Mouse (Mus musculus): ENCODE measurements around the gene Mcu.

Mcu gene

GRCm38 (mm10) chr10:59435746-59436145, 180.7 kb downstream of the Mcu start:
- no peak for DNase-seq (ENCODE audit: low read depth, low spot score)

DNA sequence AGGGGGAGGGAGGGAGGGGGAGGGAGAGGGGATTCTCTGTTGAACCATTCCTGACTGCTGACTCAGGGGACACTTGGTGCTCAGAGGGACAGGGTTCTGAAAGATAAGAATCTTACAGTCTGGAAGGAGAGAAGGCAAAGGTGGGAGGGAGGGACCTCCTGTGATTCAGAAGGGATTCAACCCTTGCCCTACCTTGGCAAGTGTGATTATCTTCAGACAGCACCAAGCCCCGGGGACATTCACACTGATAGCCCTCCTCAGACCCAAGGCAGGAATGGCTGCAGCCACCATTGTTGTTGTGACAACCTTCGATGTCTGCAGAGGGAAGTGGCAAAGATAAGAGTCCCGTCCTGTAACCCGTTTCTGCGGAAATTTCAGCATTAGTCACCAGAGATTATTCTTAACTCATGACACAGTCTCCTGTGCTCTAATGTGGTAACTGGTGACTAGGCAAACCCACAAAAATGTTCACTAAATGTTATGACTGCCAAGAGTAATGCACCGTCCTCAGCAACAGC, 185.7 kb downstream of the Mcu start:
- DNase-seq (ENCODE audit: low read depth, low spot score): no peak

DNA sequence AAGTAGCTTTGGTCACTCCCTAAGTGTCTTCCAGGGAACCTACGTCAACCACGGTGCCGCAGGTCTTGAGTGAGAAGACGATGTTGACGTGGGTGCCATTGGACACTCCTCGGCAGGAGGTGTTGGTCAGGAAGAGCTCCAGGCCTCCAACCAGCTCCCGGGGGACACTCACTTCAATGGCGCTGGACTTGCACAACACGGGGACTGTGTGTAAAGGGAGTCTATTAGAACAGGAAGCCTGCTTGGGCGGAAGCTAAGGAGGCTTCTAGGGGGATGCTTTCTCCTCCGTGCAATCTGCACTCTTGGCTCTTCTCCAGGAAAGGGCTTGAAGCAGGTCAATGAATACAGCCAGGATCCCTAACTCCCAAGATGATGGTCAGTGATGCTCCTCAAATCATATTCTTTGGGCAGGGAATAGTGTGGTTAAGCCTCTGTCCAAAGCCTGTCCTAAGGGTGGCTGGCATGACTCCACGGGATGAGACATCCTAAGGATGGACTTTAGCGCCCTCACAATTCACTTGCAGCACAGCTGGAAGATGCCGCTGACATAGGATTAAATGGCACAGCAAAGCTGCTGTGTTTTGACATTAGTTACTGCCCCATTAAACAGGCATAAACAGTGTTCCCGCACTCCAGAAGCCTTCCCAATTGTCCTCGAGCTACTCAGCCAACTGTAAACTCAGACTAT, 186.9 kb downstream of the Mcu start:
- no peak for DNase-seq (ENCODE audit: low read depth, low spot score)

- DNase-seq (ENCODE audit: low read depth, low spot score): no peak
These were observed 190.1 kb downstream of the Mcu start for GRCm38 (mm10) chr10:59426371-59426770.

DNA sequence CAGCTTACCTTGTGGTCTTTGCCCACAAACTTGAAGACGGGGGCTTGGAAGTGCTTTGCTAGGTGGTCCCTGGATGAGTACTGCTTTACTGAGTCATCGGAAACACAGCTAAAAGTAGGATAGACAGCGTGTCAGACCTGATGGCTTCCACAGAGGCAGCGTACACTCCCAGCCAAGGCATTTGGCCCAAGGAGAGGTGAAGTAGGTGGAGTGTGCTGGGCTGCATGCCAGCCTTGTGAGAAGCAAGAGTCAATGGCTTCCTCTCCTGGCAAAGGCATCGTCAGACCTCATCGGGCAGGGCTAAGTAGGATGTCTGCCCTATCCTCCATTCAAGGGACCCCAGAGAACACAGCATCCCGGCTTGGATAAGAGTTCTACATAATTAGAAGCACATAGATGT, 191.1 kb downstream of the Mcu start:
- DNase-seq (ENCODE audit: low read depth, low spot score): no peak

DNA sequence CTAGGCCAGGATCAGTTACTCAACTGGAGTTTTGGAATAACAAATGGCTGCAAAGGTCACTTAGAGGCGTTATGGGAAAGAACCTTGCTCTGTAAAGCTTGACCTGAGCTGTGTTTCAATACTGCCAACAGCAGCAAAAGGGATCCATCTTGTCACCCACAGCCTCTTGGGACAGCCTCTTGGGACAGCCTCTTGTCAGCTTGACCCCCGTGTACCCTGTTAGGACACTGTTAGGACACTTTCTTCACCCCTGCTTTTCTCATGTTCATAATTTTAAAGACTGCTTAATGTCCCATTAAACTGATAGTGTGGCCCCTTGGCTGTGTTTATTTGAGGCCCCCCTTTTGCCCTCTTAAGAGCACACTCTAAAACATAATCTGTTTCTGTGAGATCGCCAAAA, 192.0 kb downstream of the Mcu start:
- no peak for DNase-seq (ENCODE audit: low read depth, low spot score)

DNA sequence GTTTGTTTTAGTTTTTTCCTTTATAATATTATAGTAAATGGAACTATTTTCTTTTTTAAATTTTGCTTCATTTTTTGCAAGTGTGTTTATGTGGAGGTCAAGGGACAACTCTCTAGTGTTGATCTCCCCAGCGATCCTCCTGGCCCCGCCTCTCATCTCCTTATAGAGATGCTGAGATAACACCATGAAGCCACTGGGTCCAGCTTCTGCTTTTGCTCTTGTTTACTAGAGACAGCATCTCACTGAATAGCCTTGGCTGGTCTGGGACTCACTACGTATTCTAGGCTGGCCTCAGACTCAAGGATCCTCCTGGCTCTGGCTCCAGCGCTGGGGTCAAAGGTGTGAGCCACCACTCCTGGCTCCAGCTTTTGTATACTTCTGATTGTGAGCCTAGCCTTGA, 197.0 kb downstream of the Mcu start:
- no peak for DNase-seq (ENCODE audit: low read depth, low spot score)

- no peak for DNase-seq (ENCODE audit: low read depth, low spot score)
These were observed 199.9 kb downstream of the Mcu start for GRCm38 (mm10) chr10:59416623-59417022.

DNA sequence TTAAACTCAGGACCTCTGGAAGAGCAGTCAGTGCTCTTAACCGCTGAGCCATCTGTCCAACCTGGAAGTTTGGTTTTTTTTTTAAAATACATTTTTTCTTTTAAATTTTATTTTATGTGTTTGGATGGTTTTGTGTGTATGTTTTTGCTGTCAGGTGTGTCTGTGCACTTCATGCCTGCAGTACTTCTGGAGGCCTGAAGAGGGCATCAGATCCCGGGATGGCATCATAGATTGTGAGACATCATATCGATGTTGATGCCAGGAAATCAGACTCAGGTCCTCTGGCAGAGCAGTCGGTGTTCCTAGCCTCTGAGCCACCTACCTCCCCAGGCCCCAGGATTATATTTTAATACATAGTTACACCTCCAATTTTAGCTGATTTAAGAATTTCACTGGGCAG, 202.8 kb downstream of the Mcu start:
- DNase-seq (ENCODE audit: low read depth, low spot score): peak; percentile 54

- DNase-seq (ENCODE audit: low read depth, low spot score): peak; percentile 44
These were observed 206.2 kb downstream of the Mcu start for GRCm38 (mm10) chr10:59410264-59410663.

DNA sequence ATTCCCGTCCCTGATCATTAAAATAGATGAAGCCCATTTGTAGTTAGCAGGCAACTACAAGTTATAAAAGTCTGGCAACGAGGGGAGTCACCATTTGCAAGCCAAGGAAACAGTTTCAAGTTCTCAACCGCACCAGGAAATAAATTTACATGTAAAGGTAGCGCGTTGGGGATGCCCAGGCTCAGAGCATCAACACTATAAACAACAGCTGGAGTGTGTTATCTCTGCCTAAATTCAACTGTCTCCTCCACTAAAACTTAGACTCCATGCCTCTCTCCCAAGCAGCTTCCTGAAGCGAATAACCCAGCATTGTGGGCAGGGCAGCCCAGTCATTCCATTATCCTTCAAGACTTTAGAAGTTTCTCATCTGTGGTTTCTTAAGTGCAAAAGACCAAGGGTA, 208.0 kb downstream of the Mcu start:
- DNase-seq (ENCODE audit: low read depth, low spot score): no peak

DNA sequence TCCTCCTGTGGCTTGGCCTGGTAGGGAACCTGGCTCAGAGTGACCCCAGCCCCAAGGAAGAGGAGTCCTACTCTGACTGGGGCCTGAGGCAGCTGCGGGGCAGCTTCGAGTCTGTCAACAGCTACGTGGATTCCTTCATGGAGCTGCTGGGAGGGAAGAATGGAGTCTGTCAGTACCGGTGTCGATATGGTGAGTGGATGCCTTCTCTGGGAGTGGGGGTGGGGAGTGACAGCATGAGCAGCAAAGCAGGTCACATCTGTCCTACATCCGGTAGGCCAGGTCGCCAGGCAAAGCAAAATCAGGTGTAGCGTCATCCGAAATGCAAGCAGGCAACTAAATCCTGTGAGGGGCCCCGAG, 212.7 kb downstream of the Mcu start:
- DNase-seq (ENCODE audit: low read depth, low spot score): no peak

DNA sequence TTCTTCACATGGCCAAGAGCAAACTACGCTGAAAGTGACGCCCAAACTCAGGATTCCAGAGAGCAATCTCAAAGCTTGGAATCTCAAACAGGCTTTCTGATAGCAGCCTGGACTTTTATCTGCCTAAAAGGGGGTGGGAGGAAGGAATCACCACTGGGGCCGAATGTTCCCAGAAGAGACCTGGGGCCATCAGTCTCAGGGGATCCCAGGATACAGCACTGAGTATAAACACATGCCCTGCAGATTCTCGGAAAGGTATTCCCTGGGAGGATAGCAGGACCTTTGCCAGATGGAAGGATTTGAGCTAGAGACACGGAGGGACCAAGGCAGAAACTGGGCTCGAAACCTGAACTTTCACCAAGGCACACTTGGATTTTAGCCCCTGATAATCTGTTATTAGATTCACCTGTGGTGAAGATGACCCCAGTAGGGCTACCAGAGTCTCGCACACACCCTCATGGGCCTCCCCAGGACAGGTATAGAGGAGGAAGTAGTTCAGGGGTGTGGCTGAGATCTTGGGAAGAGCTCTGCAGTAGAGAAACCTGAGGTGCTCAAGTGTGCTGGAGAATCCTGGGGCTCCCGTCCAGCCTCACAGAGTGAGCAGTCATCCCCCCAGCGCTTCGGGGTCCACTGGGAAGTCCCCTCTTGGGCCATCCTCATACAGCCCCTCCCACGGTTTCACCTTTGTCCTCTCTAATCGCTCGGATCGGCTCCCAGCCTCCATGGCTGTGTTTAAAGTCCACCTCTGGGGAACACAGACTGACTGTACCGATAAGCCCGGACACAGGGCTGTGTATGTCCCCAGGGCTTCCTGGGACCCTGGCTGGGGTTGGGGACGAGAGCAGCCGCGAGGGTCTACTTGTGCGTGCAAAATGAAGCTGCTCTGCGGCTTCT, 213.3 kb downstream of the Mcu start, which contains the start of gene Pla2g12b:
Gene Pla2g12b, plus strand, starts transcription at position 762 of the 894 bp plus-strand sequence.
- DNase-seq (ENCODE audit: low read depth, low spot score): no peak
